Mouse (Mus musculus) heart, postnatal 0 days (tissue): Measurements from ENCODE around the gene Rptor.

Source experiments
- CTCF ChIP-seq: IDR thresholded peaks from 2 replicates; pipeline ENCODE4 v1.5.1; 2016; ENCODE audit warnings: antibody characterized with exemption, control low read depth, low read depth
- EP300 ChIP-seq: IDR thresholded peaks from 2 replicates; pipeline ENCODE4 v1.6.1; 2016; ENCODE audit warnings: antibody characterized with exemption, low read depth

- TF ChIP-seq CTCF: no peak
- no peak for TF ChIP-seq EP300
Measured at GRCm38 (mm10) chr11:119709239-119709638, 106.5 kb downstream of the Rptor start.
